Mouse (Mus musculus) kidney, adult 2 months (tissue): ENCODE results near the gene Dcaf8. TPM values are rescaled to one million over a fixed set of nuclear protein-coding genes. Genes with fewer than 3 reads are reported as not detected.
A peak's percentile ranks its signal among the peaks of the same experiment; 100 is the strongest.

ENCODE experiments used
- DNase-seq: peaks from one replicate; pipeline ENCODE4 v3.0.0; 2021
- H3K27ac ChIP-seq: fragments of 200-500 bp; 2 replicates; pipeline ENCODE4 v1.5.1; 2012; ENCODE audit warnings: low read depth, low read length, control low read depth, inconsistent platforms; ENCODE audit not compliant: insufficient read depth
- H3K27me3 ChIP-seq: fragments of 200-500 bp; replicated peaks from 2 replicates; pipeline ENCODE4 v1.6.1; 2012; ENCODE audit warnings: mild to moderate bottlenecking, moderate library complexity, low read length, inconsistent platforms; ENCODE audit not compliant: control insufficient read depth, insufficient read depth
- H3K36me3 ChIP-seq: fragments of 200-500 bp; 2 replicates; pipeline ENCODE4 v1.6.1; 2012; ENCODE audit warnings: mild to moderate bottlenecking, moderate library complexity, low read length, inconsistent platforms; ENCODE audit not compliant: control insufficient read depth, insufficient read depth
- H3K4me1 ChIP-seq: fragments of 200-500 bp; 2 replicates; pipeline ENCODE4 v1.6.1; 2011; ENCODE audit warnings: low read length; ENCODE audit not compliant: control insufficient read depth, insufficient read depth
- H3K4me3 ChIP-seq: fragments of 200-500 bp; 2 replicates; pipeline ENCODE4 v1.5.1; 2011; ENCODE audit warnings: mild to moderate bottlenecking, low read depth, low read length, control low read depth; ENCODE audit not compliant: insufficient read depth
- CTCF ChIP-seq: fragments of 200-500 bp; conservative IDR thresholded peaks from 2 replicates; pipeline ENCODE4 v1.5.1; 2011; ENCODE audit warnings: low read depth, mild to moderate bottlenecking, control low read depth, low read length, moderate library complexity, mixed read lengths; ENCODE audit not compliant: insufficient read depth, insufficient read length
- POLR2A ChIP-seq: fragments of 200-500 bp; IDR thresholded peaks from one replicate; pipeline ENCODE4 v1.6.1; 2011; ENCODE audit warnings: low read depth, low read length, control low read depth
- WGBS: fragments of 180-500 bp; shearing (Covaris S2); methylation state at CpG from one replicate; pipeline ENCODE4 v1.1.7; 2018; 5-methylcytosine and 5-hydroxymethylcytosine counted together
- polyA plus RNA-seq: library from polyadenylated mRNA; depleted of rRNA; stranded (reverse); fragments of >200 nt; gene quantifications from 2 replicates; pipeline ENCODE4 v1.2.3, GENCODE M21; 2012

The Dcaf8 gene
- polyA plus RNA-seq, 1 experiment = 95.1 TPM

- Histone ChIP-seq H3K4me3 (no peak overlapping the region), H3K27me3 (no peaks in the 10 kb centered on the region), H3K36me3 (peaks cover 13% of the 10 kb centered on the region), H3K27ac (peak overlapping the region; percentile 75), H3K4me1 (peaks cover 27% of the 10 kb centered on the region)
- peak; percentile 64 for DNase-seq
- TF ChIP-seq POLR2A = no peak
- no peak for TF ChIP-seq CTCF
- WGBS = 68% methylated on average over 1 of the region's 1 CpGs
Observed at GRCm38 (mm10) chr1:172162009-172162408, 14.1 kb downstream of the Dcaf8 start.

DNA sequence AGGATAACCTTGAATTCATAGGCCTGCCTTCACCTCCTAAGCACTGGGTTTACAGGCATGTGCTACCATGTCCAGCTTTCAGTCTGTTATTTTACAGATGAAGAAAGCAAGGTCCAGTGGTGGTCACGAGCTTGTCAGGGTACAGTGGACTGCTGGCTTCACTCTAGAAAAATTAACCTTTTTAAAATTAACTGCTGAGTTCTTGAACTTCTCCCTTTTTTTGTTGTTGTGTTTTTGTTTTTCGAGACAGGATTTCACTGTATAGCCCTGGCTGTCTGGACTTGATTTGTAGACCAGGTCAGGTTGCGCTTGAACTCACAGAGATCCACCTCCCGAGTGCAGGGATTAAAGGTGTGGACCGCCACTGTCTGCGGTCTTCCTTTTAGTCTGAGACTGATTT is 15.1 kb downstream of the Dcaf8 start:
- H3K27ac ChIP-seq = peak overlapping the region; percentile 91
- H3K4me1 ChIP-seq = peaks cover 31% of the 10 kb centered on the region
- H3K4me3 ChIP-seq = no peak overlapping the region
- 41% methylated on average over 6 of the region's 6 CpGs for WGBS
- TF ChIP-seq POLR2A (no peak), CTCF (no peak)
- peak; percentile 79 for DNase-seq
- H3K27me3 ChIP-seq = no peaks in the 10 kb centered on the region
- H3K36me3 ChIP-seq = peaks cover 20% of the 10 kb centered on the region

DNA sequence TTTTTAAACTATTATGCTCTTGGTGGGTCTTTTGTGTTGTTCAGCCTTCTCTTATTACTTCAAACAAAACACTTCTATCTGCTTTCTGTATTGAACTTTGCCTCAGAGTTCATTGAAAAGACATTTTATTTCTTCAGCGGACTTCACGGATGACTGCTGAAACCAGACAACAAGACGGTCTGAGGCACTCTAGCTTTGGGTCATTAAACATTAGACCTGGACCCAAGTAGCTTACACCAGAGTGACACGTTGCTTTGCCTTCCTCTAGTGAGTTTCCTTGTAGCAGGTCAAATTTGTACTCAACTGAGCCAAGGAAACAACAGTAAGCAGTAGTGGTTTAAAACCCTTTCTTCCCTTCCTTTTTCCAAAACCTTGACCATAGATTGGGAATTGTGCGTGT is 20.0 kb downstream of the Dcaf8 start:
- no peak for TF ChIP-seq CTCF
- no peak for TF ChIP-seq POLR2A
- 38% methylated on average over 5 of the region's 5 CpGs for WGBS
- Histone ChIP-seq H3K36me3 (peaks cover 24% of the 10 kb centered on the region), H3K27me3 (no peaks in the 10 kb centered on the region), H3K27ac (peak overlapping the region; percentile 100), H3K4me3 (no peak overlapping the region), H3K4me1 (peaks cover 36% of the 10 kb centered on the region)
- peak; percentile 91 for DNase-seq

GRCm38 (mm10) chr1:172169809-172170208 is 21.9 kb downstream of the Dcaf8 start:
- Histone ChIP-seq H3K36me3 (peaks cover 28% of the 10 kb centered on the region), H3K4me1 (peaks cover 29% of the 10 kb centered on the region), H3K27ac (peak overlapping the region; percentile 56), H3K27me3 (no peaks in the 10 kb centered on the region), H3K4me3 (no peak overlapping the region)
- 70% methylated on average over 5 of the region's 5 CpGs for WGBS
- TF ChIP-seq POLR2A (no peak), CTCF (no peak)
- peak; percentile 24 for DNase-seq

- Histone ChIP-seq H3K4me1 (peaks cover 19% of the 10 kb centered on the region), H3K27me3 (no peaks in the 10 kb centered on the region)
- no peak for DNase-seq
Observed at GRCm38 (mm10) chr1:172172381-172172780, 24.5 kb downstream of the Dcaf8 start.

GRCm38 (mm10) chr1:172173181-172173580 is 25.3 kb downstream of the Dcaf8 start:
- WGBS = 72% methylated on average over 5 of the region's 5 CpGs
- TF ChIP-seq CTCF = no peak
- TF ChIP-seq POLR2A = no peak

More at GRCm38 (mm10) chr1:172172381-172172780, 24.5 kb downstream of the Dcaf8 start:
- Histone ChIP-seq H3K4me3 (no peak overlapping the region), H3K36me3 (peaks cover 21% of the 10 kb centered on the region), H3K27ac (no peak overlapping the region)
- 65% methylated on average over 21 of the region's 21 CpGs for WGBS
- TF ChIP-seq CTCF = no peak
- TF ChIP-seq POLR2A = no peak

DNA sequence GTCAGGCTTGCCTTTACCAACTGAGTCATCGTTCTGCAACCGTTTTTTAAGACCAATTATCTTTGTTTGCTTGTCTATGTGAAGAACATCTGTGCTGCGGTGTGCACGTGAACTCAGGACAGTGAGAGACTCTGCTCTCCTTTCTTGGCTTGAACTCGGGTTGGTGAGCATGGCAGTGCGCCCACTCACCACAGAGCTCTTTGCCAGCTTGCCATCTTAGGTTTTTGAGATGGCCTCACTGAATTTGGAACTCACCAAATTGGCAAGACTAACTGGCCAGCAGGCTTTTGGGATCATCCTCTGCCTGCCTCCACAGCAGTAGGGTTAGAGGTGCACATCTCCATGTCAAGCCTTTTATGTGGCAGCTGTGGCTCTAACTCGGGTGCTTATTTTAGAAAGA is 29.9 kb downstream of the Dcaf8 start:
- Histone ChIP-seq H3K4me1 (no peaks in the 10 kb centered on the region), H3K4me3 (no peak overlapping the region), H3K36me3 (peaks cover 17% of the 10 kb centered on the region), H3K27me3 (no peaks in the 10 kb centered on the region), H3K27ac (no peak overlapping the region)
- TF ChIP-seq CTCF (no peak), POLR2A (no peak)
- DNase-seq = no peak
- 64% methylated on average over 7 of the region's 7 CpGs for WGBS

More at GRCm38 (mm10) chr1:172173181-172173580, 25.3 kb downstream of the Dcaf8 start:
- Histone ChIP-seq H3K4me1 (peaks cover 16% of the 10 kb centered on the region), H3K27me3 (no peaks in the 10 kb centered on the region), H3K36me3 (peaks cover 17% of the 10 kb centered on the region), H3K27ac (no peak overlapping the region), H3K4me3 (no peak overlapping the region)
- DNase-seq = no peak

DNA sequence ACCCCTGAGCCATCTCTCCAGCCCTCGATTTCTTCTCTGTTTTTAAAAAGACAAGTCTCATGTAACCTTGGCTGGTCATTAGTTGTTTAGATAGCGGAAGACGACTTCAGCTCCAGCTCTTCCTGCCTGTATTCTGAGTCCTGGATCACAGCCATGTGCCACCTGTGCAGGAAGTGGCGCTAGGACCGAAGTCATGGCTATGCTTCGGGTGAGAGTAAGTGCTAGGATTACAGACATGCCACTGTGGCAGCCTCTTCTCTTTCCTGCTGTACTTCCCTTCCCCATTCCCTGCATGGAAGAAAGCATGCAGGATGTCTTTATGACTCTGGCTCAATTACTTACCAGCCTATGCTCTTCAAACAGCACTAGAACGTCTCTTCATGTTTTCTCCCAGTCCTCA is 31.2 kb downstream of the Dcaf8 start:
- Histone ChIP-seq H3K4me3 (no peak overlapping the region), H3K4me1 (no peaks in the 10 kb centered on the region), H3K27ac (no peak overlapping the region), H3K36me3 (peaks cover 20% of the 10 kb centered on the region), H3K27me3 (no peaks in the 10 kb centered on the region)
- no peak for DNase-seq
- WGBS = 35% methylated on average over 7 of the region's 7 CpGs
- TF ChIP-seq CTCF = no peak
- no peak for TF ChIP-seq POLR2A
